Mouse (Mus musculus): ENCODE measurements around the gene Igf2r. TPM values are rescaled to one million over a fixed set of nuclear protein-coding genes. Genes with fewer than 3 reads are reported as not detected.

Gene Igf2r
- total RNA-seq, 1 experiment from 2014 or later, result 19.9 TPM

GRCm38 (mm10) chr17:12652604-12653003 lies 116.9 kb downstream of the Igf2r start:
- ATAC-seq (ENCODE audit: extremely low read depth, insufficient number of reproducible peaks, low FRiP score, poor library complexity, severe bottlenecking), result no peak

- no peak for ATAC-seq (ENCODE audit: extremely low read depth, insufficient number of reproducible peaks, low FRiP score, poor library complexity, severe bottlenecking)
Observed at GRCm38 (mm10) chr17:12645461-12645860, 124.0 kb downstream of the Igf2r start.

- no peak for ATAC-seq (ENCODE audit: extremely low read depth, insufficient number of reproducible peaks, low FRiP score, poor library complexity, severe bottlenecking)
Observed at GRCm38 (mm10) chr17:12641087-12641486, 128.4 kb downstream of the Igf2r start.

GRCm38 (mm10) chr17:12639585-12639984 lies 129.9 kb downstream of the Igf2r start:
- ATAC-seq (ENCODE audit: extremely low read depth, insufficient number of reproducible peaks, low FRiP score, poor library complexity, severe bottlenecking), result no peak

GRCm38 (mm10) chr17:12634814-12635213 lies 134.7 kb downstream of the Igf2r start:
- no peak for ATAC-seq (ENCODE audit: extremely low read depth, insufficient number of reproducible peaks, low FRiP score, poor library complexity, severe bottlenecking)

Other genes with a start within 250 kb of the Igf2r start
- gene Slc22a2, start 185.5 kb downstream of the Igf2r start, total RNA-seq (2017), result not detected in 2 replicates
- gene Slc22a1, start 93.8 kb downstream of the Igf2r start, total RNA-seq (2017), result not detected in 2 replicates
- gene Mas1, start 98.5 kb upstream of the Igf2r start, total RNA-seq (2017), result not detected in 2 replicates
- not detected in 2 replicates for gene Mrgprh, start 106.4 kb upstream of the Igf2r start, total RNA-seq (2017)
- gene Pnldc1, start 140.6 kb upstream of the Igf2r start, total RNA-seq (2017), result 1.8 and 2.9 TPM in 2 replicates
- 214 and 302 TPM in 2 replicates for gene Tcp1, start 146.0 kb upstream of the Igf2r start, total RNA-seq (2017)
- 44.6 and 45.9 TPM in 2 replicates for gene Mrpl18, start 146.7 kb upstream of the Igf2r start, total RNA-seq (2017)
- gene Acat3, start 170.9 kb upstream of the Igf2r start, total RNA-seq (2017), result 0.35 and 0.86 TPM in 2 replicates
- gene Acat2, start 191.1 kb upstream of the Igf2r start, total RNA-seq (2017), result 7.1 and 10.4 TPM in 2 replicates
- gene Wtap, start 224.5 kb upstream of the Igf2r start, total RNA-seq (2017), result 173 and 194 TPM in 2 replicates
- gene Sod2, start 237.2 kb upstream of the Igf2r start, total RNA-seq (2017), result 27.9 and 28.4 TPM in 2 replicates

Data from neutrophil, adult 5-6 weeks (primary cell).